Mouse (Mus musculus): ENCODE results near the gene Nup54.

Nup54 gene

GRCm38 (mm10) chr5:92376795-92377405, 58.1 kb downstream of the Nup54 start:
- DNase-seq (ENCODE audit: low spot score in 2 of 2), result no peak

GRCm38 (mm10) chr5:92375368-92375767, 59.7 kb downstream of the Nup54 start:
- DNase-seq (ENCODE audit: low spot score in 2 of 2), result no peak

GRCm38 (mm10) chr5:92374721-92375142, 60.3 kb downstream of the Nup54 start:
- no peak for DNase-seq (ENCODE audit: low spot score in 2 of 2)

GRCm38 (mm10) chr5:92372605-92373004, 62.4 kb downstream of the Nup54 start:
- DNase-seq (ENCODE audit: low spot score in 2 of 2), result no peak

- no peak for DNase-seq (ENCODE audit: low spot score in 2 of 2)
These were observed 63.5 kb downstream of the Nup54 start for GRCm38 (mm10) chr5:92371361-92371976.

- DNase-seq (ENCODE audit: low spot score in 2 of 2), result no peak
These were observed 64.1 kb downstream of the Nup54 start for GRCm38 (mm10) chr5:92370891-92371290.

- DNase-seq (ENCODE audit: low spot score in 2 of 2), result no peak
These were observed 64.6 kb downstream of the Nup54 start for GRCm38 (mm10) chr5:92370392-92370791.

GRCm38 (mm10) chr5:92369151-92369994, 65.6 kb downstream of the Nup54 start:
- DNase-seq (ENCODE audit: low spot score in 2 of 2), result peak in 1 of 2 experiments; percentile 64

- no peak for DNase-seq (ENCODE audit: low spot score in 2 of 2)
These were observed 66.6 kb downstream of the Nup54 start for GRCm38 (mm10) chr5:92368392-92368791.

- no peak for DNase-seq (ENCODE audit: low spot score in 2 of 2)
These were observed 68.5 kb downstream of the Nup54 start for GRCm38 (mm10) chr5:92366565-92366964.
